Comparison of ENCODE assay signal across 12 mouse cellular contexts in the genomic region with DNA sequence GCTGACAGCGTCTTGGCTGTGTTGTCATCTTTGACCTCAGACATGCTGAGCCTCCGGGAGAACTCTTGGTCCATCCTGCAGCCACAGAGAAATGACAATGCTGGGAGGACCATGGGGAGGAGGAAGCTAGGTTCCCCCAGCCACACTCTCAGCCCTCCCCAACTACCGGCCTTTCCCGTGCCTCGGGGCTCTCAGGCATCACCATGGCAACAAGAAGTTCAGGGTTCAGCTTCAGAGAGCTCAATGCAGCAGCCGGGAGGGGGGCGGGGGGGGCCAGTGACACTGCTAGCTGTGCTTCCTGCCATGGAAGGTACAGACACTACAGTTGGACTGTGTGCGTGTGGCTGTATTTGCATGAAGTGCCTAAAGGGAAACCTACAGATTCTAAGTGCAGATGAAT.
DNase-seq lines count a peak whose midpoint lies in the region; ATAC-seq and TF ChIP-seq lines count a peak whose summit lies in the region.
"Had no signal": no experiment of that assay in that cellular context is flagged by ENCODE, and none has a peak within 500 bp of the region (broad histone marks: within the 10 kb centered on the region; RNA-seq: fewer than 3 reads in every experiment).

No protein-coding gene starts in this region.

- no peaks in the 10 kb centered on the region for H3K27me3 ChIP-seq in forebrain, postnatal 0 days (ENCODE audit: insufficient read depth, low read length)
- no peaks in the 10 kb centered on the region for H3K27me3 ChIP-seq in midbrain, embryonic 14.5 days (ENCODE audit: control insufficient read depth, insufficient read depth, low read length)

- no peak overlapping the region for H3K4me3 ChIP-seq in forebrain, postnatal 0 days (ENCODE audit: low read depth, low read length)
- no peak overlapping the region for H3K4me3 ChIP-seq in midbrain, embryonic 14.5 days (replicated peaks; ENCODE audit: low read depth, low read length)

- H3K9ac ChIP-seq in forebrain, postnatal 0 days, result no peak overlapping the region
- no peak overlapping the region for H3K9ac ChIP-seq in midbrain, embryonic 14.5 days (replicated peaks; ENCODE audit: low read length)

- peak; percentile 24 to 31 for DNase-seq in kidney, postnatal 4 days
- no peak for DNase-seq in kidney, adult 9 months
- DNase-seq in R1 (ENCODE audit: low read depth, low spot score), result peak; percentile 86
- DNase-seq in forebrain, postnatal 0 days, result no peak
- DNase-seq in midbrain, embryonic 14.5 days, result peak; percentile 71
- DNase-seq in frontal cortex, adult 2 months (ENCODE audit: extremely low spot score in 1 of 2, low spot score in 1 of 2), result no peak
- no peak for DNase-seq in urinary bladder, adult 2 months (ENCODE audit: low spot score)
- DNase-seq in right cerebral cortex, adult 2 months (ENCODE audit: low spot score in 2 of 2), result no peak
- DNase-seq: adrenal gland, adult 2 months; cerebellum, adult 8-10 months; kidney, postnatal 25 days had no signal

- H3K9me3 ChIP-seq in forebrain, postnatal 0 days (ENCODE audit: low read length), result no peaks in the 10 kb centered on the region
- H3K9me3 ChIP-seq in midbrain, embryonic 14.5 days (ENCODE audit: control insufficient read depth, low read length), result no peaks in the 10 kb centered on the region

- WGBS in forebrain, postnatal 0 days, result 39% methylated on average over 8 of the region's 8 CpGs
- 12% methylated on average over 8 of the region's 8 CpGs for WGBS in midbrain, embryonic 14.5 days

- H3K27ac ChIP-seq in forebrain, postnatal 0 days (ENCODE audit: low read depth, low read length), result no peak overlapping the region
- peak overlapping the region; percentile 21; the same call in 1 of the 2 replicates for H3K27ac ChIP-seq in midbrain, embryonic 14.5 days (replicated peaks; ENCODE audit: low read depth, low read length)
- H3K27ac ChIP-seq: stomach, postnatal 0 days had no signal

- ATAC-seq in forebrain, postnatal 0 days, result peak; percentile 60; the same call in 1 of the 2 replicates
- no peak; the same call in 1 of the 2 replicates for ATAC-seq in midbrain, embryonic 14.5 days (ENCODE audit: low FRiP score, low TSS enrichment)

- H3K4me1 ChIP-seq in forebrain, postnatal 0 days (ENCODE audit: insufficient read depth), result no peaks in the 10 kb centered on the region
- H3K4me1 ChIP-seq in midbrain, embryonic 14.5 days (ENCODE audit: control insufficient read depth, insufficient read depth, low read length), result peaks cover 16% of the 10 kb centered on the region

- H3K4me2 ChIP-seq in forebrain, postnatal 0 days (ENCODE audit: low read depth), result no peak overlapping the region
- H3K4me2 ChIP-seq in midbrain, embryonic 14.5 days (ENCODE audit: low read length), result no peak overlapping the region

- peaks cover 70% of the 10 kb centered on the region for H3K36me3 ChIP-seq in forebrain, postnatal 0 days (ENCODE audit: insufficient read depth)
- peaks cover 81% of the 10 kb centered on the region for H3K36me3 ChIP-seq in midbrain, embryonic 14.5 days (ENCODE audit: control insufficient read depth, insufficient read depth, low read length)

- no peak for TF ChIP-seq CTCF in forebrain, postnatal 0 days (IDR thresholded peaks at IDR 0.05; ENCODE audit: low read depth)

Comparison
In these comparisons a context has a peak if more than half of its experiments do, and no peak if none do; other contexts are left out.
1. DNase-seq: peak in kidney, postnatal 4 days (2 of 2), R1 (single experiment) and midbrain, embryonic 14.5 days (single experiment); none in kidney, adult 9 months (single experiment), forebrain, postnatal 0 days (single experiment), frontal cortex, adult 2 months (0 of 2), urinary bladder, adult 2 months (single experiment) and right cerebral cortex, adult 2 months (0 of 2).